Mouse (Mus musculus) erythroblast, embryonic 14.5 days (primary cell): Measurements from ENCODE around the gene Tbxa2r.

Experiments used
- GATA1 ChIP-seq: IDR thresholded peaks from 2 replicates; pipeline ENCODE4 v1.6.1; 2012; ENCODE audit warnings: low read length, inconsistent platforms, mixed read lengths
- TAL1 ChIP-seq: IDR thresholded peaks from 3 replicates; pipeline ENCODE4 v1.6.1; 2012; ENCODE audit warnings: low read length, inconsistent platforms, mixed read lengths

- TF ChIP-seq TAL1 (no peak), GATA1 (no peak)
Measured at GRCm38 (mm10) chr10:81346453-81347067, 18.0 kb downstream of the Tbxa2r start.
